Mouse (Mus musculus): ENCODE data around the gene Nup210l. TPM values are rescaled to one million over a fixed set of nuclear protein-coding genes. Genes with fewer than 3 reads are reported as not detected.
A peak's percentile ranks its signal among the peaks of the same experiment; 100 is the strongest.

The Nup210l gene
- polyA plus RNA-seq, 1 experiment from 2014 or later = 0.20 TPM

- under 1% methylated on average over 52 of the region's 53 CpGs for WGBS
These were observed 24.0 kb upstream of the Nup210l start for GRCm38 (mm10) chr3:90079763-90080497.

GRCm38 (mm10) chr3:90080498-90080863, 23.5 kb upstream of the Nup210l start:
- Histone ChIP-seq H3K27me3 (no peaks in the 10 kb centered on the region), H3K4me3 (peak overlapping the region; percentile 78), H3K9me3 (replicated peaks) (no peaks in the 10 kb centered on the region), H3K9ac (peak overlapping the region; percentile 85), H3K36me3 (no peaks in the 10 kb centered on the region), H3K4me1 (replicated peaks) (peaks cover 60% of the 10 kb centered on the region), H3K27ac (peak overlapping the region; percentile 98), H3K4me2 (peak overlapping the region; percentile 86)
- no peak for ATAC-seq (replicated peaks; ENCODE audit: insufficient number of reproducible peaks, insufficient read depth, low FRiP score, low read depth)
- 0% methylated on average over 6 of the region's 6 CpGs for WGBS

More at GRCm38 (mm10) chr3:90079763-90080497, 24.0 kb upstream of the Nup210l start:
- Histone ChIP-seq H3K4me1 (replicated peaks) (peaks cover 54% of the 10 kb centered on the region), H3K4me3 (peak overlapping the region; percentile 78), H3K9me3 (replicated peaks) (no peaks in the 10 kb centered on the region), H3K27ac (peak overlapping the region; percentile 98), H3K4me2 (peak overlapping the region; percentile 86), H3K27me3 (no peaks in the 10 kb centered on the region), H3K36me3 (no peaks in the 10 kb centered on the region), H3K9ac (peak overlapping the region; percentile 85)
- ATAC-seq (replicated peaks; ENCODE audit: insufficient number of reproducible peaks, insufficient read depth, low FRiP score, low read depth) = peak; percentile 57

- WGBS = 63% methylated on average over 5 of the region's 5 CpGs
- H3K9ac ChIP-seq = peak overlapping the region; percentile 12; the same call in 1 of the 2 replicates
- H3K4me2 ChIP-seq = peak overlapping the region; percentile 86
- no peaks in the 10 kb centered on the region for H3K9me3 ChIP-seq (replicated peaks)
- peaks cover 10% of the 10 kb centered on the region; the same call in 1 of the 2 replicates for H3K36me3 ChIP-seq
- ATAC-seq (replicated peaks; ENCODE audit: insufficient number of reproducible peaks, insufficient read depth, low FRiP score, low read depth) = no peak
- no peaks in the 10 kb centered on the region for H3K27me3 ChIP-seq
- H3K4me1 ChIP-seq (replicated peaks) = peaks cover 65% of the 10 kb centered on the region
- peak overlapping the region; percentile 98 for H3K27ac ChIP-seq
- peak overlapping the region; percentile 78 for H3K4me3 ChIP-seq
These were observed 22.3 kb upstream of the Nup210l start for GRCm38 (mm10) chr3:90081365-90082240.

GRCm38 (mm10) chr3:90083034-90083433, 20.9 kb upstream of the Nup210l start:
- no peaks in the 10 kb centered on the region for H3K27me3 ChIP-seq
- peaks cover 59% of the 10 kb centered on the region for H3K4me1 ChIP-seq (replicated peaks)
- 25% methylated on average over 5 of the region's 5 CpGs for WGBS
- H3K36me3 ChIP-seq = peaks cover 23% of the 10 kb centered on the region
- H3K27ac ChIP-seq = peak overlapping the region; percentile 98
- ATAC-seq (replicated peaks; ENCODE audit: insufficient number of reproducible peaks, insufficient read depth, low FRiP score, low read depth) = no peak
- H3K9me3 ChIP-seq (replicated peaks) = no peaks in the 10 kb centered on the region
- H3K4me3 ChIP-seq = peak overlapping the region; percentile 8
- H3K4me2 ChIP-seq = peak overlapping the region; percentile 86
- H3K9ac ChIP-seq = 0 out of 2 replicates have a peak overlapping the region, but pooled peaks have one; percentile 1

- 0 out of 2 replicates have a peak overlapping the region, but pooled peaks have one; percentile 1 for H3K9ac ChIP-seq
- H3K4me2 ChIP-seq = peak overlapping the region; percentile 86
- peaks cover 31% of the 10 kb centered on the region for H3K36me3 ChIP-seq
- H3K27ac ChIP-seq = peak overlapping the region; percentile 98
- H3K4me1 ChIP-seq (replicated peaks) = peaks cover 56% of the 10 kb centered on the region
- ATAC-seq (replicated peaks; ENCODE audit: insufficient number of reproducible peaks, insufficient read depth, low FRiP score, low read depth) = no peak
- peak overlapping the region; percentile 8; the same call in 1 of the 2 replicates for H3K4me3 ChIP-seq
- WGBS = 44% methylated on average over 3 of the region's 3 CpGs
- H3K9me3 ChIP-seq (replicated peaks) = no peaks in the 10 kb centered on the region
- H3K27me3 ChIP-seq = no peaks in the 10 kb centered on the region
These were observed 20.1 kb upstream of the Nup210l start for GRCm38 (mm10) chr3:90083698-90084324.

GRCm38 (mm10) chr3:90084790-90085189, 19.1 kb upstream of the Nup210l start:
- H3K4me3 ChIP-seq = no peak overlapping the region
- H3K4me1 ChIP-seq (replicated peaks) = peaks cover 52% of the 10 kb centered on the region
- ATAC-seq (replicated peaks; ENCODE audit: insufficient number of reproducible peaks, insufficient read depth, low FRiP score, low read depth) = no peak
- H3K9ac ChIP-seq = no peak overlapping the region
- 45% methylated on average over 4 of the region's 4 CpGs for WGBS
- peak overlapping the region; percentile 98 for H3K27ac ChIP-seq
- H3K27me3 ChIP-seq = no peaks in the 10 kb centered on the region
- H3K4me2 ChIP-seq = no peak overlapping the region; the same call in 1 of the 2 replicates
- H3K36me3 ChIP-seq = peaks cover 41% of the 10 kb centered on the region
- H3K9me3 ChIP-seq (replicated peaks) = no peaks in the 10 kb centered on the region

GRCm38 (mm10) chr3:90085281-90085680, 18.7 kb upstream of the Nup210l start:
- Histone ChIP-seq H3K27ac (peak overlapping the region; percentile 98; the same call in 1 of the 2 replicates), H3K9me3 (replicated peaks) (no peaks in the 10 kb centered on the region), H3K4me3 (no peak overlapping the region), H3K27me3 (no peaks in the 10 kb centered on the region), H3K9ac (no peak overlapping the region), H3K36me3 (peaks cover 46% of the 10 kb centered on the region), H3K4me1 (replicated peaks) (peaks cover 52% of the 10 kb centered on the region), H3K4me2 (no peak overlapping the region; the same call in 1 of the 2 replicates)
- ATAC-seq (replicated peaks; ENCODE audit: insufficient number of reproducible peaks, insufficient read depth, low FRiP score, low read depth) = no peak
- WGBS = 76% methylated on average over 6 of the region's 6 CpGs

- Histone ChIP-seq H3K36me3 (peaks cover 54% of the 10 kb centered on the region), H3K4me2 (no peak overlapping the region), H3K9me3 (replicated peaks) (no peaks in the 10 kb centered on the region), H3K4me3 (no peak overlapping the region), H3K9ac (no peak overlapping the region), H3K27me3 (no peaks in the 10 kb centered on the region), H3K27ac (no peak overlapping the region), H3K4me1 (replicated peaks) (peaks cover 50% of the 10 kb centered on the region)
- 72% methylated on average over 5 of the region's 5 CpGs for WGBS
- no peak for ATAC-seq (replicated peaks; ENCODE audit: insufficient number of reproducible peaks, insufficient read depth, low FRiP score, low read depth)
These were observed 17.9 kb upstream of the Nup210l start for GRCm38 (mm10) chr3:90086068-90086467.

- WGBS = 62% methylated on average over 2 of the region's 2 CpGs
- Histone ChIP-seq H3K27ac (no peak overlapping the region), H3K27me3 (no peaks in the 10 kb centered on the region), H3K4me2 (no peak overlapping the region), H3K36me3 (peaks cover 78% of the 10 kb centered on the region), H3K9ac (no peak overlapping the region), H3K9me3 (replicated peaks) (no peaks in the 10 kb centered on the region), H3K4me3 (no peak overlapping the region), H3K4me1 (replicated peaks) (peaks cover 24% of the 10 kb centered on the region)
- no peak for ATAC-seq (replicated peaks; ENCODE audit: insufficient number of reproducible peaks, insufficient read depth, low FRiP score, low read depth)
These were observed 15.3 kb upstream of the Nup210l start for GRCm38 (mm10) chr3:90088617-90089016.

- Histone ChIP-seq H3K27ac (no peak overlapping the region), H3K27me3 (no peaks in the 10 kb centered on the region), H3K36me3 (peaks cover 93% of the 10 kb centered on the region), H3K4me1 (replicated peaks) (0 out of 2 replicates have a peak, but pooled peaks cover 1% of the 10 kb centered on the region), H3K9ac (no peak overlapping the region), H3K9me3 (replicated peaks) (no peaks in the 10 kb centered on the region), H3K4me3 (no peak overlapping the region), H3K4me2 (no peak overlapping the region)
- 65% methylated on average over 6 of the region's 6 CpGs for WGBS
- no peak for ATAC-seq (replicated peaks; ENCODE audit: insufficient number of reproducible peaks, insufficient read depth, low FRiP score, low read depth)
These were observed 13.0 kb upstream of the Nup210l start for GRCm38 (mm10) chr3:90090892-90091291.

GRCm38 (mm10) chr3:90094453-90094852, 9.5 kb upstream of the Nup210l start:
- Histone ChIP-seq H3K4me2 (no peak overlapping the region), H3K9me3 (replicated peaks) (no peaks in the 10 kb centered on the region), H3K4me1 (replicated peaks) (no peaks in the 10 kb centered on the region), H3K27me3 (no peaks in the 10 kb centered on the region), H3K9ac (no peak overlapping the region), H3K4me3 (no peak overlapping the region), H3K27ac (no peak overlapping the region), H3K36me3 (peaks cover 73% of the 10 kb centered on the region)
- no peak for ATAC-seq (replicated peaks; ENCODE audit: insufficient number of reproducible peaks, insufficient read depth, low FRiP score, low read depth)
- WGBS = 78% methylated on average over 3 of the region's 3 CpGs

All from heart, embryonic 15.5 days (tissue).